Mouse (Mus musculus) small intestine, adult 2 months (tissue): Measurements from ENCODE around the gene Mat2b. TPM values are rescaled to one million over a fixed set of nuclear protein-coding genes. Genes with fewer than 3 reads are reported as not detected.
A peak's percentile ranks its signal among the peaks of the same experiment; 100 is the strongest.
"Not testable (repeated sequence)": the region's sequence is repeated elsewhere in the genome, so short reads cannot be mapped to it uniquely, and the experiment has no call there.

Experiments
- H3K27ac ChIP-seq: fragments of 200-500 bp; 2 replicates; pipeline ENCODE4 v1.5.1; 2012; ENCODE audit warnings: low read depth, low read length, control low read depth, inconsistent platforms; ENCODE audit not compliant: insufficient read depth
- H3K27me3 ChIP-seq: fragments of 200-500 bp; 2 replicates; pipeline ENCODE4 v1.6.1; 2012; ENCODE audit warnings: mild to moderate bottlenecking, moderate library complexity, low read length, inconsistent platforms; ENCODE audit not compliant: control insufficient read depth, insufficient read depth
- H3K36me3 ChIP-seq: fragments of 200-500 bp; 2 replicates; pipeline ENCODE4 v1.6.1; 2012; ENCODE audit warnings: mild to moderate bottlenecking, low read length, control low read depth, inconsistent platforms; ENCODE audit not compliant: control insufficient read depth, insufficient read depth
- H3K4me1 ChIP-seq: fragments of 200-500 bp; 2 replicates; pipeline ENCODE4 v1.6.1; 2012; ENCODE audit warnings: low read length, inconsistent platforms, mixed read lengths; ENCODE audit not compliant: control insufficient read depth, insufficient read depth, insufficient read length
- H3K4me3 ChIP-seq: fragments of 200-500 bp; 2 replicates; pipeline ENCODE4 v1.5.1; 2012; ENCODE audit warnings: low read depth, mild to moderate bottlenecking, control low read depth, inconsistent platforms, low read length, moderate library complexity
- CTCF ChIP-seq: fragments of 200-500 bp; IDR thresholded peaks from 2 replicates; pipeline ENCODE4 v1.5.1; 2012; ENCODE audit warnings: low read depth, mild to moderate bottlenecking, control low read depth, inconsistent platforms, low read length, moderate library complexity, mixed read lengths; ENCODE audit not compliant: insufficient replicate concordance, insufficient read length; ENCODE audit errors: extremely low read depth
- POLR2A ChIP-seq: fragments of 200-500 bp; IDR thresholded peaks from 2 replicates; pipeline ENCODE4 v1.6.1; 2012; ENCODE audit warnings: low read depth, mild to moderate bottlenecking, control low read depth, inconsistent platforms, low read length, moderate library complexity
- WGBS: fragments of 180-500 bp; shearing (Covaris S2); methylation state at CpG from one replicate; pipeline ENCODE4 v1.1.7; 2018; 5-methylcytosine and 5-hydroxymethylcytosine counted together
- polyA plus RNA-seq: library from polyadenylated mRNA; depleted of rRNA; stranded (reverse); fragments of >200 nt; gene quantifications from 2 replicates; pipeline ENCODE4 v1.2.3, GENCODE M21; 2012

Gene Mat2b
- polyA plus RNA-seq, 1 experiment: 22.3 TPM

- Histone ChIP-seq H3K36me3 (peaks cover 12% of the 10 kb centered on the region), H3K27me3 (no peaks in the 10 kb centered on the region), H3K27ac (no peak overlapping the region), H3K4me1 (no peaks in the 10 kb centered on the region), H3K4me3 (no peak overlapping the region)
- TF ChIP-seq POLR2A (no peak), CTCF (no peak)
Measured at GRCm38 (mm10) chr11:40718324-40718723, 23.3 kb upstream of the Mat2b start.

GRCm38 (mm10) chr11:40715524-40715923 lies 20.5 kb upstream of the Mat2b start:
- 95% methylated on average over 5 of the region's 5 CpGs for WGBS
- Histone ChIP-seq H3K4me3 (no peak overlapping the region), H3K27me3 (no peaks in the 10 kb centered on the region), H3K27ac (no peak overlapping the region), H3K4me1 (no peaks in the 10 kb centered on the region), H3K36me3 (peaks cover 9% of the 10 kb centered on the region)
- TF ChIP-seq POLR2A: no peak
- TF ChIP-seq CTCF: no peak

GRCm38 (mm10) chr11:40713858-40714257 lies 18.9 kb upstream of the Mat2b start:
- TF ChIP-seq CTCF (no peak), POLR2A (no peak)

GRCm38 (mm10) chr11:40709899-40710298 lies 14.9 kb upstream of the Mat2b start:
- H3K27ac ChIP-seq, H3K4me1 ChIP-seq, H3K4me3 ChIP-seq, H3K27me3 ChIP-seq: not testable (repeated sequence)
- H3K36me3 ChIP-seq: peaks cover 14% of the 10 kb centered on the region
- 90% methylated on average over 6 of the region's 6 CpGs for WGBS

More at GRCm38 (mm10) chr11:40713858-40714257, 18.9 kb upstream of the Mat2b start:
- Histone ChIP-seq H3K4me1 (no peaks in the 10 kb centered on the region), H3K27me3 (no peaks in the 10 kb centered on the region), H3K27ac (no peak overlapping the region), H3K4me3 (no peak overlapping the region), H3K36me3 (peaks cover 10% of the 10 kb centered on the region)
- 36% methylated on average over 8 of the region's 8 CpGs for WGBS

- H3K4me1 ChIP-seq: peaks cover 13% of the 10 kb centered on the region; the same call in 1 of the 2 replicates
- H3K4me3 ChIP-seq: peak overlapping the region; percentile 84
- H3K36me3 ChIP-seq: no peaks in the 10 kb centered on the region
- H3K27ac ChIP-seq: peak overlapping the region; percentile 98
- TF ChIP-seq CTCF (no peak), POLR2A (peak; percentile 68)
- no peaks in the 10 kb centered on the region for H3K27me3 ChIP-seq
- WGBS: under 1% methylated on average over 31 of the region's 31 CpGs
Measured at GRCm38 (mm10) chr11:40694311-40695087, 504 bp downstream of the Mat2b start.

- Histone ChIP-seq H3K27me3 (no peaks in the 10 kb centered on the region), H3K4me3 (peak overlapping the region; percentile 85), H3K4me1 (peaks cover 13% of the 10 kb centered on the region; the same call in 1 of the 2 replicates), H3K36me3 (no peaks in the 10 kb centered on the region), H3K27ac (peak overlapping the region; percentile 94)
- under 1% methylated on average over 16 of the region's 16 CpGs for WGBS
- TF ChIP-seq CTCF: no peak
- TF ChIP-seq POLR2A: 0 out of 2 replicates have a peak, but pooled peaks have one; percentile 10
Measured at GRCm38 (mm10) chr11:40693366-40693951, 1.5 kb downstream of the Mat2b start.

- WGBS: under 1% methylated on average over 36 of the region's 36 CpGs
- H3K27ac ChIP-seq: peak overlapping the region; percentile 94
- TF ChIP-seq CTCF (no peak), POLR2A (peak; percentile 39)
- peak overlapping the region; percentile 92 for H3K4me3 ChIP-seq
- peaks cover 13% of the 10 kb centered on the region; the same call in 1 of the 2 replicates for H3K4me1 ChIP-seq
- no peaks in the 10 kb centered on the region; the same call in 1 of the 2 replicates for H3K36me3 ChIP-seq
- no peaks in the 10 kb centered on the region for H3K27me3 ChIP-seq
Measured at GRCm38 (mm10) chr11:40692511-40693365, 2.3 kb downstream of the Mat2b start.
